Mouse (Mus musculus) hindbrain, embryonic 14.5 days (tissue): Measurements from ENCODE around the gene 1700008O03Rik. TPM values are rescaled to one million over a fixed set of nuclear protein-coding genes. Genes with fewer than 3 reads are reported as not detected.

ENCODE experiments used
- ATAC-seq: fragments of 200-750 bp; cut with Nextera tagmentation; 2 replicates; pipeline ENCODE4 v1.8.0; 2017; ENCODE audit warnings: moderate number of reproducible peaks, mild to moderate bottlenecking, moderate TSS enrichment, moderate library complexity; ENCODE audit not compliant: low FRiP score
- DNase-seq: peaks from one replicate; pipeline ENCODE4 v3.0.0-alpha.2; 2015; ENCODE audit warnings: low spot score
- H3K27ac ChIP-seq: fragments of 300-500 bp; sonication (generic); 2 replicates; pipeline ENCODE4 v1.5.1; 2014; ENCODE audit warnings: mild to moderate bottlenecking, moderate library complexity
- H3K27me3 ChIP-seq: fragments of 300-500 bp; sonication (generic); 2 replicates; pipeline ENCODE4 v1.6.1; 2014; ENCODE audit warnings: mild to moderate bottlenecking, low read length, mixed read lengths; ENCODE audit not compliant: control insufficient read depth, insufficient read depth
- H3K36me3 ChIP-seq: fragments of 300-500 bp; sonication (generic); replicated peaks from 2 replicates; pipeline ENCODE4 v1.6.1; 2014; ENCODE audit not compliant: control insufficient read depth, insufficient read depth
- H3K4me1 ChIP-seq: fragments of 300-500 bp; sonication (generic); replicated peaks from 2 replicates; pipeline ENCODE4 v1.6.1; 2014; ENCODE audit warnings: antibody characterized with exemption, low read length, mixed read lengths; ENCODE audit not compliant: control insufficient read depth, insufficient read depth
- H3K4me2 ChIP-seq: fragments of 300-500 bp; sonication (generic); replicated peaks from 2 replicates; pipeline ENCODE4 v1.6.1; 2014; ENCODE audit warnings: mild to moderate bottlenecking, moderate library complexity
- H3K4me3 ChIP-seq: fragments of 300-500 bp; sonication (generic); replicated peaks from 2 replicates; pipeline ENCODE4 v1.5.1; 2014; ENCODE audit warnings: mild to moderate bottlenecking, low read length
- H3K9ac ChIP-seq: fragments of 300-500 bp; sonication (generic); 2 replicates; pipeline ENCODE4 v1.6.1; 2014
- H3K9me3 ChIP-seq: fragments of 300-500 bp; sonication (generic); 2 replicates; pipeline ENCODE4 v1.6.1; 2016; ENCODE audit warnings: low read length; ENCODE audit not compliant: control insufficient read depth
- WGBS: fragments of 180-500 bp; shearing (Covaris S2); extraction: QIAGEN DNeasy Blood & Tissue Kit; methylation state at CpG from one replicate; pipeline ENCODE4 v1.1.7; 2014; 5-methylcytosine and 5-hydroxymethylcytosine counted together
- polyA plus RNA-seq: library from polyadenylated mRNA; unstranded; fragments of >200 nt; fragmentation: Nextera tagmentation; extraction: Ambion mirVana; gene quantifications from 2 replicates; pipeline ENCODE4 v1.2.1, GENCODE M21; 2014

Gene 1700008O03Rik
- polyA plus RNA-seq, 1 experiment from 2014 or later = 2.1 TPM

DNA sequence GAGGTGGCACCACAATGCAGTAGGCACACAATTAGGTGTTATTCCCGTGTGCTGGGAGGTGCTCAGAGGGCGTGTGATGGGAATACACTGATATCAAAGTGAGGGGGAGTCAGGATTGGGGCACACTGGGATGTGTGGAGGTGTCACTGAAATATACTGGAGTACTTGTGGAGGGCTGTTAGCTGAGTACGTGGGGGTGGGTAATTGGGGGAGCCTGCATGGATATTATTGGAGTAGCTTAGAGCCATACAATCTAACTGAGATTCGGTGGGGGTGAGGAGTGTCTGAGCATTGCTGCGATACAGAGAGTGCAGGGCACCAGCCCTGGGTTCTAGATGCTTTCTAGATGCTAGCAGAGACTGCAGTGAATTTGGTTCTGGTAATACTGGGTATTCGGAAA is 45.4 kb downstream of the 1700008O03Rik start:
- Histone ChIP-seq H3K4me3 (no peak overlapping the region), H3K4me1 (peaks cover 8% of the 10 kb centered on the region; the same call in 1 of the 2 replicates), H3K27ac (no peak overlapping the region), H3K27me3 (peaks cover 10% of the 10 kb centered on the region; the same call in 1 of the 2 replicates), H3K9me3 (no peaks in the 10 kb centered on the region), H3K9ac (no peak overlapping the region), H3K36me3 (peaks cover 30% of the 10 kb centered on the region), H3K4me2 (no peak overlapping the region)
- DNase-seq (no peak), ATAC-seq (no peak)
- 78% methylated on average over 6 of the region's 6 CpGs for WGBS

DNA sequence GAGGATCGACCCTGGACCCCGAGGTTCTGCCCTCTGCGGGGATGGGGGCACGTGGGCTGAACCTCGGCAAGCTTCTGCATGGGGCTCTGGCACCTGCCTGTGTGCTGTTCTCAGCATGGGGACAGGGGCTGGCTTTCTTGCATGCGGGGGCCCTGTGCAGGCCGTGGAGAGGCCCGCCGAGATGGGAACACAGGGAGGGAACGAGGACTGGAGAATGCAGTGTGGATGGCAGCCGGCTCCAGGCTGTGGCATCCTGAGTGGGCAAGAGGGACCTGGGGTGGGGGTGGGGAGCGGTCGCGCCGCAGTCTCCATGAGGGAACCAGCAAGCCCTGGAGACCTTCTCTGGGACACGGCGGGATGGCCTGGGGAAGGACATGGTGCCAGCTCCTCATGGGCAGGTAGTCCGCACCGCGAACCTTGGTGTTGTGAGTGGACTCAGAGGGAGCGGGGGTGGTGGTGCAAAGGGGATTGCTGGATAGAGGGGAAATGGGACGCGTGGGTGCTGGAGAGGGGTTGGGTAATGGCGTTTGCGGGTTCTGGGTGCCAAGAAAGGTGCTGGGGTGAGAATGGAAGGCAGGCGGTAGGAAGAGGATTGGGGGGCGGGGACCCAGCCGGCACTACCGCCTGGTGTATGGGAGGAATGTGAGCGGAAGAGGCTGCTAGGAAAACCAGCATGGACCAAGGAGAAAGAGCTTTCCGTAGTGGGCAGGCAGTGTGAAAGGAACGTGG is 48.3 kb downstream of the 1700008O03Rik start:
- no peak for DNase-seq
- H3K9ac ChIP-seq = peak overlapping the region; percentile 95
- WGBS = 3% methylated on average over 32 of the region's 32 CpGs

DNA sequence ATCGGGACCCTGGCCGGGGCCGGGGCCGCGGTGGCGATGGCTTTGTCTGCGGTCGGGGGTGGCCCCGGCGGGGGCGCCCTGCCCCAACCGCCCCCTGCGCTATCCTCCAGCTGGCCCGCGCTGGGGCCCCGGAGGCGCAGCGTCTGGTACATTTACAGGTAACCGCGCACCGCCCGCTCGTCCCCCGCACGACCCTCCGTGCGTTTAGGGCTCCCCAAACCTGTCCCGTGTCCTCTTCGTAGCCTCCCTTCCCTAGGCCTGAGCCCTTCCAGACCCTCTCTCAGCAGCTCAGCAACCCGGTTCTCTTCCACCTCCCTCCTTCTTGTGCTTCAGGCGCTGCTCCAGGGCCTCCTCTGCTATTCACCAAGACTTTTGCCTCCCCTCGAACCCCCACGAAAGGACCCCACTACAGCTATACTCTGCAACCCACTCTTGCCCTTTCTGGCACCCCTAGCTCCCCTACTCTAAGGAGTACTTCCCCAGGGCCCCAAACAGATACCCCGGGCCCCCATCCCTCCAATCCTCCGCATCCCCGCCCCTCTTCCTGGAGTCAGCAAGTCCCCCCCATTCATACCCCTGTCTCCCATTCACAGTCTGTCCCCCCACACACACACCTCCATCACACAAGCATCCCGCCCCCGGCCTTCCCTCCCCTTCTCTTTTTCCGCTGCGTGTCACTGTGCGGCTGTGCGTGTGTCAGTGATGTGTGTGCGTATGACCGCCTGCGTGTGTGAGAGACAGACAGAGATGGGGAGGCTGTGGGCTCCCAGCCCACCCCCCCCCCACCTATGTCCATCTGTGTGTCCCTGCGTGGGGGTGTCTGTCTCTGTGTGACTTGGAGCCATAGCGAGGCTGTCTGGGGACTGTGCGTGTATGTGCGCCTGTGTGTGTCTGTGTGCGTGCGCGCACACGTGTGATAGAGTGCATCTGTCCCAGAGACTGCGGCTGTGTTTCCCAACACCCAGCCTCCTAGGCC is 49.3 kb downstream of the 1700008O03Rik start:
- 1% methylated on average over 51 of the region's 54 CpGs for WGBS
- DNase-seq (peak; percentile 60), ATAC-seq (peak; percentile 80)
- Histone ChIP-seq H3K9me3 (no peaks in the 10 kb centered on the region), H3K4me3 (peak overlapping the region; percentile 76), H3K27ac (peak overlapping the region; percentile 95), H3K36me3 (peaks cover 29% of the 10 kb centered on the region), H3K27me3 (peaks cover 10% of the 10 kb centered on the region; the same call in 1 of the 2 replicates), H3K4me1 (peaks cover 14% of the 10 kb centered on the region; the same call in 1 of the 2 replicates), H3K9ac (peak overlapping the region; percentile 95), H3K4me2 (peak overlapping the region; percentile 94)

More for the DNA sequence above, 48.3 kb downstream of the 1700008O03Rik start:
- H3K36me3 ChIP-seq = peaks cover 24% of the 10 kb centered on the region
- peak overlapping the region; percentile 76 for H3K4me3 ChIP-seq
- no peaks in the 10 kb centered on the region for H3K9me3 ChIP-seq
- H3K27me3 ChIP-seq = peaks cover 10% of the 10 kb centered on the region; the same call in 1 of the 2 replicates
- H3K4me1 ChIP-seq = peaks cover 14% of the 10 kb centered on the region; the same call in 1 of the 2 replicates
- no peak for ATAC-seq
- H3K27ac ChIP-seq = peak overlapping the region; percentile 95
- H3K4me2 ChIP-seq = peak overlapping the region; percentile 94

DNA sequence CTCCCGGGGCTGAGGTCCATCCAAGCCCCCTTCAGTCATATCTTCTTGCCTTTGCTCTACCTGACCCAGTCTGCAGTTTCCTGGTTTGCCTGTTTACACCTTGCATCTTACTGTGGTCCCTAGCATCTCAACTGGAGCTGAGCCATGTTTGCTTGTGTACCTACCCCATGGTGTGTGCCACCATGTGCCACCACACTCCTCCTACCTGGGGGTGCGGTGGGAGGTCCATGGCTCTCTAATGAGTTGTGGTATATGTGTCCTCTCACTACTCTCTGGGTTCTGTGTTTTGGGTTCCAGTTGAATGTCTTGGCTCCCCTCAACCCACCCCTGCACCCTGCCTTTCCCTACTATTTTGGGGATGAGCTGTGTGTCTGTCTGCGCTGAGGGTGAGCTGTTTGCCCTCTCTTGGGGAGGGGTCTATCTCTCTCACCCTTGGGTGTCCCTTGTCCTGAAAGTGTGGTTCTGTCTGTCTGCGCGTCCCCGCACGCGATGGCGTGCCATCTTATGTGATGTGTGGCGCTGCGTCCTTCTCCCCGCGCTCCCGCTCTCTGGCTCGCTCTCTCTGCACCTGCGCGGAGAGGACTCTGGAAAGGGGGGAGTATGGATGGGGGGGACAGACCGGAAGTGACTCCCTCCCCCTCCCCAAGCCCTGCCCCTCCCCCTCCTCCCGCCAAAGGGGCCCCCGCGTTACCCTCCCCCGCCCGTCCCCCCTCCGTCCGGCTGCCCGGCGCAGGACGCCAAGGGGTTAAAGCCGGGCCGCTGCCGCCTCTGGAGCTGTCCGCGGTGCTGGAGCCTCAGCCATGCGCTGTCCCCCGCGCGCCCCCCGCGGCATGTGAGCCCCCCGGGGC is 50.4 kb downstream of the 1700008O03Rik start:
- peak; percentile 79 for ATAC-seq
- peaks cover 14% of the 10 kb centered on the region; the same call in 1 of the 2 replicates for H3K4me1 ChIP-seq
- H3K27ac ChIP-seq = peak overlapping the region; percentile 95
- H3K4me3 ChIP-seq = peak overlapping the region; percentile 76
- peaks cover 33% of the 10 kb centered on the region for H3K36me3 ChIP-seq
- H3K27me3 ChIP-seq = peaks cover 10% of the 10 kb centered on the region; the same call in 1 of the 2 replicates
- no peaks in the 10 kb centered on the region for H3K9me3 ChIP-seq
- DNase-seq = peak; percentile 75
- H3K9ac ChIP-seq = peak overlapping the region; percentile 95
- H3K4me2 ChIP-seq = peak overlapping the region; percentile 94
- 5% methylated on average over 23 of the region's 40 CpGs for WGBS

DNA sequence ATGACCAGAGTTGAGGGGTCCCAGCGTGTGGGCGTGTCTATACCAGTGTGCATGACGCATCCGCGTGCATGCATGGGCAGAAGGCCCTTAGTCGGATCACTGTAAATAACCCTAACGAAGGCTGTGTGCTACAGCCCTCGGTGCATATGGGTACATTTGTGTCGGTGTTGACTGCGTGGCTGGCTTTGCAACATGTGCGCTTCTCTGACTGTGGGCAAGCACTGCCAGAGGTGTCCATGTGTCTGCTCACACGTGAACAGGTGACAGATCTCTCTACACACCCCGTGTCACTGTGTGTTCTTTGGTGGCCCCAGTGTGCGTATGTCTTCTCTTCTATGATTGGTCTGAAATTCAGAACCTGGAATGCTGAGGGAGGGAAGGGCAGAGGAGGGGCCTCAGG is 51.5 kb downstream of the 1700008O03Rik start:
- no peak for DNase-seq
- no peak overlapping the region for H3K4me3 ChIP-seq
- peaks cover 14% of the 10 kb centered on the region; the same call in 1 of the 2 replicates for H3K4me1 ChIP-seq
- no peak overlapping the region for H3K9ac ChIP-seq
- WGBS = 76% methylated on average over 14 of the region's 14 CpGs
- H3K9me3 ChIP-seq = no peaks in the 10 kb centered on the region
- peaks cover 42% of the 10 kb centered on the region for H3K36me3 ChIP-seq
- no peak overlapping the region for H3K4me2 ChIP-seq
- H3K27ac ChIP-seq = no peak overlapping the region
- ATAC-seq = no peak
- peaks cover 10% of the 10 kb centered on the region; the same call in 1 of the 2 replicates for H3K27me3 ChIP-seq

DNA sequence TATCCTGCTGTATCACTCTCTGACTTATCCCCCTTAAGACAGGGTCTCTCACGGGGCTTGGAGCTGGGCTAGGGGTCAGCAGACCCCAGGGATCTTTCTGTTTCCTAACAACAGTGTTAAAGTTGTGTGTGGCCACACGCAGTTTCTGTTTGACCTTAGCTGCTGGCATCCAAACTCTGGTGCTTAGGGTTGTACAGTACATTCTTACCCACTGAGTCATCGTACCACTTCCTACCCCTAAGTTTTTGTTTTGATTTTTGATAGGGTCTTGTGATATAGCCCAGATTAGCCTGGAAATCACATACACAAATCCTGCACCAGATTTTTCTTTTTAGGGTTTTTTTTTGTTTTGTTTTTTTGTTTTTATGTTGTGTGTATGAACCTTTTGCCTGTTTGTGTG is 53.3 kb downstream of the 1700008O03Rik start:
- no peak overlapping the region for H3K9ac ChIP-seq
- peaks cover 8% of the 10 kb centered on the region; the same call in 1 of the 2 replicates for H3K27me3 ChIP-seq
- peaks cover 7% of the 10 kb centered on the region; the same call in 1 of the 2 replicates for H3K4me1 ChIP-seq
- no peaks in the 10 kb centered on the region for H3K9me3 ChIP-seq
- 70% methylated on average over 3 of the region's 3 CpGs for WGBS
- DNase-seq = no peak
- H3K4me2 ChIP-seq = no peak overlapping the region
- H3K27ac ChIP-seq = no peak overlapping the region
- H3K36me3 ChIP-seq = peaks cover 54% of the 10 kb centered on the region
- ATAC-seq = no peak
- H3K4me3 ChIP-seq = no peak overlapping the region

DNA sequence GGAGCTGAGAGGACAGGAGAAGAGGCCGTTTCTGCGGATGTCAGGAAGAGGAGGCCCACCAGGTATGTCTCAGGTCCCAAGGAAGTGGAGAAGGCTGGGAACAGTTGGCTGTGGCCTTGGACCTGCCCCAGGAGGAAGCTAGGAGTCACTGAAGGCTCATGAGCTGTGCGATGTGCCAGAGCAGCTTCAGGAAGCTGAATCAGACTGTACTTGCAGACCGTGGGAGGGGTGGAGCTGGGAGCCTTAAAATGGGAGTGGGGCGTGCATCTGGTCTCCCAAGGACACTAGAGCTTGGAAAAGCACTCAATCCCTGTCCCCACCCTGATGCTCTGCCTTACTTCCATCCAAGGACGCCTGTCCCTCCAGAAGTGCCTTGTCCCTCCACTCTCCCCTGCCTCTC is 59.0 kb downstream of the 1700008O03Rik start:
- no peak overlapping the region for H3K4me3 ChIP-seq
- 68% methylated on average over 6 of the region's 6 CpGs for WGBS
- H3K36me3 ChIP-seq = peaks cover 74% of the 10 kb centered on the region
- no peak for ATAC-seq
- H3K27me3 ChIP-seq = no peaks in the 10 kb centered on the region
- no peak overlapping the region for H3K9ac ChIP-seq
- no peaks in the 10 kb centered on the region for H3K4me1 ChIP-seq
- no peak overlapping the region for H3K4me2 ChIP-seq
- no peak for DNase-seq
- H3K9me3 ChIP-seq = no peaks in the 10 kb centered on the region
- H3K27ac ChIP-seq = no peak overlapping the region

DNA sequence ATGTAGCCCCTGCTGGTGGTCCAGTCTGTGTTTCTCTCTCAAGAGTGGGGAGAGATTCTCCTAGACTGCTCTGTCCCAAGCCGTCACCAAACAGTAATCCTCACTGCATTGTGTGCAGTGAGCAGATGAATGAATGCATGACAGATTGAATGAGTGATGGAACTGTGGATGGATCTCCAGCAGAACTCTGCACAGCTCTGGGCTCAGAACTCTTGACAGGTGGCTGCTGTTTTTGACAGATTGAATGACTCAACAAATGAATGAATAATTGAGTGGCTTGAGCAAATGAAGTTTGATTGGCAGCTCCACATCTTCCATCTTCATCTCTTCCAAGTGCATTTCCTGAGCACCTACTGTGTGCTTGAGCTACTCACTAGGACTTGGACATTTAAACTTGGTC is 63.3 kb downstream of the 1700008O03Rik start:
- ATAC-seq = no peak
- no peak overlapping the region for H3K9ac ChIP-seq
- H3K4me3 ChIP-seq = no peak overlapping the region
- H3K27ac ChIP-seq = no peak overlapping the region
- H3K27me3 ChIP-seq = no peaks in the 10 kb centered on the region
- H3K36me3 ChIP-seq = peaks cover 84% of the 10 kb centered on the region
- WGBS = 88% methylated on average over 1 of the region's 1 CpGs
- no peaks in the 10 kb centered on the region for H3K9me3 ChIP-seq
- no peaks in the 10 kb centered on the region for H3K4me1 ChIP-seq
- H3K4me2 ChIP-seq = no peak overlapping the region
- no peak for DNase-seq
